Mouse (Mus musculus) hindbrain, embryonic 10.5 days (tissue): ENCODE data around the gene 1110004F10Rik. TPM values are rescaled to one million over a fixed set of nuclear protein-coding genes. Genes with fewer than 3 reads are reported as not detected.
"Not testable (repeated sequence)": the region's sequence is repeated elsewhere in the genome, so short reads cannot be mapped to it uniquely, and the experiment has no call there.

ENCODE experiments used
- DNase-seq: peaks from one replicate; pipeline ENCODE4 v3.0.0-alpha.2; 2017; ENCODE audit warnings: low spot score
- H3K27ac ChIP-seq: fragments of 300-500 bp; sonication (generic); 2 replicates; pipeline ENCODE4 v1.5.1; 2016; ENCODE audit warnings: mild to moderate bottlenecking, moderate library complexity
- H3K27me3 ChIP-seq: fragments of 300-500 bp; sonication (generic); 2 replicates; pipeline ENCODE4 v1.6.1; 2016; ENCODE audit warnings: mild to moderate bottlenecking; ENCODE audit not compliant: poor library complexity, insufficient read depth, severe bottlenecking
- H3K36me3 ChIP-seq: fragments of 300-500 bp; sonication (generic); 2 replicates; pipeline ENCODE4 v1.6.1; 2016; ENCODE audit warnings: mild to moderate bottlenecking, moderate library complexity
- H3K4me1 ChIP-seq: fragments of 300-500 bp; sonication (generic); replicated peaks from 2 replicates; pipeline ENCODE4 v1.6.1; 2016; ENCODE audit warnings: mild to moderate bottlenecking
- H3K4me3 ChIP-seq: fragments of 300-500 bp; sonication (generic); 2 replicates; pipeline ENCODE4 v1.5.1; 2016; ENCODE audit warnings: mild to moderate bottlenecking, moderate library complexity
- H3K9me3 ChIP-seq: fragments of 300-500 bp; sonication (generic); 2 replicates; pipeline ENCODE4 v1.6.1; 2016; ENCODE audit warnings: mild to moderate bottlenecking, moderate library complexity
- WGBS: fragments of 180-500 bp; shearing (Covaris S2); methylation state at CpG from one replicate; pipeline ENCODE4 v1.1.7; 2016; 5-methylcytosine and 5-hydroxymethylcytosine counted together
- polyA plus RNA-seq: library from polyadenylated mRNA; unstranded; fragments of >200 nt; fragmentation: Nextera tagmentation; extraction: Ambion mirVana; gene quantifications from 2 replicates; pipeline ENCODE4 v1.2.1, GENCODE M21; 2016

1110004F10Rik gene
- polyA plus RNA-seq, 1 experiment from 2014 or later: 326 TPM

- Histone ChIP-seq H3K36me3 (no peaks in the 10 kb centered on the region), H3K9me3 (no peaks in the 10 kb centered on the region), H3K27me3 (peaks cover 86% of the 10 kb centered on the region), H3K27ac (no peak overlapping the region), H3K4me1 (peaks cover 58% of the 10 kb centered on the region), H3K4me3 (0 out of 2 replicates have a peak overlapping the region, but pooled peaks have one; percentile 9)
- DNase-seq: peak; percentile 23
- WGBS: 1% methylated on average over 13 of the region's 13 CpGs
Measured at GRCm38 (mm10) chr7:116038024-116038423, 1.2 kb upstream of the 1110004F10Rik start.

GRCm38 (mm10) chr7:116038511-116038910, 686 bp upstream of the 1110004F10Rik start, which contains the start of gene Sox6:
Gene Sox6 (minus strand): TSS chr7:116038796.
- under 1% methylated on average over 11 of the region's 11 CpGs for WGBS
- peak within 1 kb of the TSS; percentile 72 for H3K27ac ChIP-seq

GRCm38 (mm10) chr7:116039538-116040466, 605 bp downstream of the 1110004F10Rik start:
- no peaks in the 10 kb centered on the region for H3K36me3 ChIP-seq
- peak; percentile 85 for DNase-seq
- WGBS: under 1% methylated on average over 48 of the region's 48 CpGs
- H3K27me3 ChIP-seq: peaks cover 75% of the 10 kb centered on the region
- no peaks in the 10 kb centered on the region for H3K9me3 ChIP-seq
- H3K4me3 ChIP-seq: peak overlapping the region; percentile 64
- H3K4me1 ChIP-seq: peaks cover 41% of the 10 kb centered on the region
- H3K27ac ChIP-seq: peak overlapping the region; percentile 72

More at GRCm38 (mm10) chr7:116038511-116038910, 686 bp upstream of the 1110004F10Rik start, which contains the start of gene Sox6:
- Histone ChIP-seq H3K36me3 (no peaks in the 10 kb centered on the region), H3K27me3 (peaks cover 86% of the 10 kb centered on the region), H3K4me1 (peaks cover 54% of the 10 kb centered on the region), H3K4me3 (peak within 1 kb of the TSS; percentile 64), H3K9me3 (no peaks in the 10 kb centered on the region)
- peak; percentile 43 for DNase-seq

GRCm38 (mm10) chr7:116040470-116041019, 1.3 kb downstream of the 1110004F10Rik start:
- 16% methylated on average over 15 of the region's 15 CpGs for WGBS
- Histone ChIP-seq H3K9me3 (no peaks in the 10 kb centered on the region), H3K4me3 (peak overlapping the region; percentile 64), H3K27ac (no peak overlapping the region), H3K4me1 (peaks cover 37% of the 10 kb centered on the region), H3K36me3 (no peaks in the 10 kb centered on the region), H3K27me3 (peaks cover 68% of the 10 kb centered on the region)
- DNase-seq: no peak

GRCm38 (mm10) chr7:116060739-116061138, 21.5 kb downstream of the 1110004F10Rik start:
- H3K4me1 ChIP-seq: no peaks in the 10 kb centered on the region
- WGBS: 58% methylated on average over 1 of the region's 1 CpGs
- H3K9me3 ChIP-seq: no peaks in the 10 kb centered on the region
- DNase-seq: no peak
- no peaks in the 10 kb centered on the region for H3K36me3 ChIP-seq
- H3K27me3 ChIP-seq: no peaks in the 10 kb centered on the region
- H3K27ac ChIP-seq: no peak overlapping the region
- no peak overlapping the region for H3K4me3 ChIP-seq

GRCm38 (mm10) chr7:116084366-116084765, 45.2 kb downstream of the 1110004F10Rik start, which contains the start of gene Gm4353:
Gene Gm4353 (minus strand): TSS chr7:116084635.
- not testable (repeated sequence) for H3K27ac ChIP-seq, H3K4me3 ChIP-seq, H3K27me3 ChIP-seq, H3K4me1 ChIP-seq, H3K36me3 ChIP-seq, H3K9me3 ChIP-seq, DNase-seq
- WGBS: 94% methylated on average over 11 of the region's 11 CpGs

- Histone ChIP-seq H3K36me3 (peaks cover 5% of the 10 kb centered on the region; the same call in 1 of the 2 replicates), H3K9me3 (no peaks in the 10 kb centered on the region), H3K4me3 (peak overlapping the region; percentile 71), H3K27ac (peak overlapping the region; percentile 97), H3K4me1 (peaks cover 29% of the 10 kb centered on the region), H3K27me3 (no peaks in the 10 kb centered on the region)
- under 1% methylated on average over 38 of the region's 38 CpGs for WGBS
- DNase-seq: peak; percentile 95
Measured at GRCm38 (mm10) chr7:116092710-116093465, 53.7 kb downstream of the 1110004F10Rik start.

- peaks cover 5% of the 10 kb centered on the region; the same call in 1 of the 2 replicates for H3K36me3 ChIP-seq
- H3K9me3 ChIP-seq: no peaks in the 10 kb centered on the region
- peak overlapping the region; percentile 71 for H3K4me3 ChIP-seq
- peak overlapping the region; percentile 97 for H3K27ac ChIP-seq
- WGBS: under 1% methylated on average over 19 of the region's 19 CpGs
- no peak for DNase-seq
- H3K4me1 ChIP-seq: peaks cover 29% of the 10 kb centered on the region
- H3K27me3 ChIP-seq: no peaks in the 10 kb centered on the region
Measured at GRCm38 (mm10) chr7:116093466-116093850, 54.3 kb downstream of the 1110004F10Rik start.

- H3K4me1 ChIP-seq: peaks cover 8% of the 10 kb centered on the region
- H3K27ac ChIP-seq: no peak overlapping the region
- WGBS: 82% methylated on average over 7 of the region's 7 CpGs
- H3K36me3 ChIP-seq: peaks cover 69% of the 10 kb centered on the region
- H3K9me3 ChIP-seq: no peaks in the 10 kb centered on the region
- DNase-seq: no peak
- no peak overlapping the region for H3K4me3 ChIP-seq
- no peaks in the 10 kb centered on the region for H3K27me3 ChIP-seq
Measured at GRCm38 (mm10) chr7:116099952-116100528, 60.8 kb downstream of the 1110004F10Rik start.

- Histone ChIP-seq H3K9me3 (no peaks in the 10 kb centered on the region), H3K27ac (no peak overlapping the region), H3K4me1 (no peaks in the 10 kb centered on the region), H3K36me3 (peaks cover 94% of the 10 kb centered on the region), H3K27me3 (no peaks in the 10 kb centered on the region), H3K4me3 (no peak overlapping the region)
- DNase-seq: no peak
- whole genome bisulfite sequencing: 97% methylated on average over 9 of the region's 9 CpGs
Measured at GRCm38 (mm10) chr7:116103091-116103490, 63.9 kb downstream of the 1110004F10Rik start.

GRCm38 (mm10) chr7:116110661-116111060, 71.5 kb downstream of the 1110004F10Rik start:
- no peaks in the 10 kb centered on the region for H3K27me3 ChIP-seq
- peaks cover 29% of the 10 kb centered on the region for H3K36me3 ChIP-seq
- no peak for DNase-seq
- H3K4me1 ChIP-seq: 0 out of 2 replicates have a peak, but pooled peaks cover 4% of the 10 kb centered on the region
- H3K4me3 ChIP-seq: no peak overlapping the region
- H3K9me3 ChIP-seq: no peaks in the 10 kb centered on the region
- 80% methylated on average over 3 of the region's 3 CpGs for whole genome bisulfite sequencing
- H3K27ac ChIP-seq: no peak overlapping the region

- 79% methylated on average over 6 of the region's 6 CpGs for WGBS
- Histone ChIP-seq H3K36me3 (peaks cover 20% of the 10 kb centered on the region), H3K4me3 (no peak overlapping the region), H3K4me1 (0 out of 2 replicates have a peak, but pooled peaks cover 4% of the 10 kb centered on the region), H3K9me3 (no peaks in the 10 kb centered on the region), H3K27ac (no peak overlapping the region), H3K27me3 (no peaks in the 10 kb centered on the region)
- DNase-seq: no peak
Measured at GRCm38 (mm10) chr7:116111546-116111945, 72.3 kb downstream of the 1110004F10Rik start.
